Comparison of ENCODE assay signal across 10 mouse cellular contexts in genomic region chr1:52954456-52954855, GRCm38 (mm10).
"Had no signal": no experiment of that assay in that cellular context is flagged by ENCODE, and none has a peak within 500 bp of the region (broad histone marks: within the 10 kb centered on the region; RNA-seq: fewer than 3 reads in every experiment).

No protein-coding gene starts in this region.

- ATAC-seq: liver, embryonic 12.5 days had no signal

- H3K4me3 ChIP-seq: limb, embryonic 10.5 days; limb, embryonic 13.5 days; liver, embryonic 12.5 days; liver, embryonic 15.5 days; lung, embryonic 15.5 days; midbrain, embryonic 10.5 days; midbrain, embryonic 15.5 days; neural tube, embryonic 12.5 days; neural tube, embryonic 15.5 days had no signal

- H3K9me3 ChIP-seq: limb, embryonic 10.5 days; limb, embryonic 13.5 days; liver, embryonic 12.5 days; liver, embryonic 15.5 days; lung, embryonic 15.5 days; megakaryocyte, embryonic 14.5 days; midbrain, embryonic 10.5 days; midbrain, embryonic 15.5 days; neural tube, embryonic 12.5 days; neural tube, embryonic 15.5 days had no signal

- H3K36me3 ChIP-seq: limb, embryonic 10.5 days; limb, embryonic 13.5 days; liver, embryonic 12.5 days; liver, embryonic 15.5 days; lung, embryonic 15.5 days; midbrain, embryonic 10.5 days; midbrain, embryonic 15.5 days; neural tube, embryonic 12.5 days; neural tube, embryonic 15.5 days had no signal

- H3K27me3 ChIP-seq: lung, embryonic 15.5 days; midbrain, embryonic 15.5 days; neural tube, embryonic 12.5 days; neural tube, embryonic 15.5 days had no signal

- H3K4me1 ChIP-seq: liver, embryonic 15.5 days had no signal

- H3K9ac ChIP-seq: limb, embryonic 13.5 days; liver, embryonic 12.5 days; liver, embryonic 15.5 days; lung, embryonic 15.5 days; midbrain, embryonic 15.5 days; neural tube, embryonic 12.5 days; neural tube, embryonic 15.5 days had no signal

- H3K4me2 ChIP-seq: limb, embryonic 13.5 days; liver, embryonic 12.5 days; liver, embryonic 15.5 days; lung, embryonic 15.5 days had no signal

- H3K27ac ChIP-seq: limb, embryonic 10.5 days; limb, embryonic 13.5 days; liver, embryonic 12.5 days; liver, embryonic 15.5 days; lung, embryonic 15.5 days; midbrain, embryonic 10.5 days; midbrain, embryonic 15.5 days; neural tube, embryonic 12.5 days; neural tube, embryonic 15.5 days had no signal
